Mouse (Mus musculus) adrenal gland, postnatal 10 days (tissue): ENCODE results near the gene Cysrt1. TPM values are rescaled to one million over a fixed set of nuclear protein-coding genes. Genes with fewer than 3 reads are reported as not detected.

Experiments used
- DNase-seq: peaks from one replicate; pipeline ENCODE4 v3.0.0; 2021; ENCODE audit warnings: mixed read lengths
- total RNA-seq, 2 experiments: library from RNA; stranded (reverse); gene quantifications; 2 replicates each; pipeline ENCODE4 v1.2.3; 2021

The Cysrt1 gene
- total RNA-seq, 2 experiments from 2014 or later: not detected

DNA sequence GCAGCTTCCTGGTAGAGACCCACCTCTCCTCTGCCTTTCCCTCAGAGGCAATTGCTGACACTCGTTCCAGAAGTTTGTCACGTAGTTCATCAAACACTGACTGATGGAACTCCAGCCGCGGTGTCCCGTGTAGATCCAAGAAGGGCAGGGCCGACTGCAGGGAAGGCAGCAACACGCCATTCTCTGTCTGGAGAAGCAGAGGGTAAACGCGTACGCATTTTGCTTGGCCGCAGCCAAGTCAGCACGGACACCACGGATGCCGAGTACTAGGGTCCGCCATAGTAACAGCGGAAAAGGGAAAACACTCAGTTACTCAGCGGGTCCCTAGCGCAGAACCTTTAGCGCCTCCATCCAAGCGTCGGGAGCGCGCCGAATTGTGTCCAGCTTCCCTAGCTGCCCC lies 31.6 kb downstream of the Cysrt1 start:
- DNase-seq: no peak

DNA sequence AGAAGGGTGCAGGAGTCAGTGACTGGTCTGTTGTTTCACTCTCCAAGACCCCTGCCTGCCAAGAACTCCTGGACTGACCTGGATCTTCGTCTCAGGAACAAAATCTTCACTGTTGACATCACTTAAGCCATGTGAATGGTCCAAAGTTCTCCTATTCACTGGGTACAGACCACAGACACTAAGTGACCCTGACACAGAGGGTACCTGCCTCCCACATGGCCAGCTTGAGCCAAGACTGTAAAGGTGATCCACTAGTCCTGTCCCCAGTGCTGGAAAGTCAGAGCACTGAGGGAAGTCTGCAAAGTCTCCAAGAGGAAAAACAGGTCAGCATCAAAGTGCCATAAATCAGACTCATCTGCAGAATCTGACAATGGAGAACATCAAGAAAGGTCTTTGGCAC lies 34.7 kb downstream of the Cysrt1 start:
- DNase-seq: no peak

DNA sequence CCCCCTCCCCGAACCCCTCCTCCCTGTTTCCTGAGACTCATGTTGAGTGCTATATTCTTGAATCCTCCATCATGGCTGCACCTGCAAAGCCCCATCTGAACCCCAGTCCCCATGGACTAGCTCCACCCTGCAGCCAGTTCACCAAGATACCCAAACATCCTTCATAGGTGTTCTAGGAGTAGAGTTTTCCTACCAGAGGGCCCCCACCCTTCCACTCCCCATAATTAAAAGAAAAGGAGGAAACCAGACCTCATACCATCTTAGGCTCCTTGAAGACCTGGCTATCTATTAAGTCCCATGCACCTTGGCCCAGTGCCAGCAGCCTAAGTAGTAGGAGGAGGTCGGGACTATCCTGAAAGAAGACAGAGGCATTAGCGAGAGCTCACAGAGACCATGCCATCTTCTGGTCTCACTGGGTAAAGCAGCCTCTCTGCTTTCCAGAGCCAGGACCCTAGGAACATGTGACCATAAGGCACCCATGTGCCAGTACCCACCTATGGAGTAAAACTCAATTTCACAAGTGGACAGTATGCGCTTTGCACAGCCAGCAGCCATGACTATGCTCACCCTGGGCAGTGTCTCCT lies 38.5 kb downstream of the Cysrt1 start:
- no peak for DNase-seq

- DNase-seq: no peak
Measured at GRCm38 (mm10) chr2:25200631-25201030, 41.6 kb downstream of the Cysrt1 start.

GRCm38 (mm10) chr2:25197946-25198345 lies 44.3 kb downstream of the Cysrt1 start:
- DNase-seq: no peak

DNA sequence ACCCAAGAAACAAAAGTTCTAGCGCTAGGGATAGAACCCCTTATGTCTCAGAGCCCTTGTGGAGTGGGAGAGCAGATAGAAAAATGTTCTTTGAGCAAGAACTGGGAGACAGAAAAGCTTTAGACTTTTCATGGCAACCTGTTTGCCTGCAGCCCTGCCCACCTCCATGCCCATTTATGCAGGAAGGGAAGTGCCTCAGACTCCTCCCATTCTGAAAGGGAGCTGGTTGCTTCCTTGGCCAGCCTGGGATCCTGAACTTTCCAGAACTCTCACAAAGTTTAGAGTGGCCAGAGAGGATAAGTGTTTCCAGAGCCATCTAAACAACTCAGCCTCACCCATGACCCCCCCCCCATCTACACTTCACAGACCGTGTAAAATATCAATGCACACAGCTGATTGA lies 45.1 kb downstream of the Cysrt1 start:
- DNase-seq: no peak

- DNase-seq: peak; percentile 87
Measured at GRCm38 (mm10) chr2:25196172-25196954, 45.9 kb downstream of the Cysrt1 start, which contains the start of gene Tor4a. TSS of gene Tor4a (minus strand) at chr2:25196886.

DNA sequence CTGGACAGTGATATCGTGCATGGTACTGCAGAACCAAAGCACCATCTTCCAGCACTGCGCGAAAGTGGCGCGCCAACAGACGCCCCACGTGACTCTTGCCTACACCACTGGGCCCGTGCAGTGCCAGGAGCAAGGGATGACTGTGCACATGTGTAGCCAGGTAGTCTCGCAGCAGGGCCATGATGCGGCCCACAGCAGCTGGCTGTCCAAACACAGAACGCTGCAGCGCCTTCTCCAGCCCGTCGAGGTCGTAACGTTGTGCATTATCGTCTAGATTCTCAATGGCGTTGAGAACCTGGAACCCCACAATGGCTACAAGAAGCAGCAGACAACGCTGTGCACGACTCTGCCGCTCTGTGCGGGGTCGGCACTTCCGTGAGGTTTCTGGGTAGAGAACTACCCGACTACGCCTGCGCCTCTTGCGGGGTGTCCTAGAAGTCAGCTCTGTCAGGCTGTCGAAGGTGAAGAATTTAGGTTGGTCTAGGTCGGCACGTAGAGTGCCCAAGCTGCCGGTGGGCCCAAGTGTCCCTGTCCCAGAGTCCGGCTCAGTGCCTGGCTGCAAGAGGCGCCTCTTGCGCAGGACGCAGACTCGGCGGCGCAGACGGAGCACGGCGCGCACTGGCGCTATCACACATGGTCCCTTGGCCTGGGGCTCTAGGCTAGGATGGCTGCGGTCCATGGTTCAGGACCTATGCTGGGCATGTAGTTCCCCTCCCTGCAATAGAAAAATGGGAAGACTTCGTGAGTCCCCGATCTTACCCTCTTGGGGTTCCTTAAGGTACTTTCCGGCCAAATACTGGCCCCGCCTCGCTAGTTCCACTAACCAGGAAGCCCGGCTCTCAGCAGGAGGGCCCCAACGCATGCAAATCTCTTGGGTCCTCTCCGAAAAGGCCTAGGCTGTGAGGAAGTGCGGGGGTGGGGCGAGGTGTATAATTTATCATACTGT lies 46.8 kb downstream of the Cysrt1 start:
- peak; percentile 79 for DNase-seq

DNA sequence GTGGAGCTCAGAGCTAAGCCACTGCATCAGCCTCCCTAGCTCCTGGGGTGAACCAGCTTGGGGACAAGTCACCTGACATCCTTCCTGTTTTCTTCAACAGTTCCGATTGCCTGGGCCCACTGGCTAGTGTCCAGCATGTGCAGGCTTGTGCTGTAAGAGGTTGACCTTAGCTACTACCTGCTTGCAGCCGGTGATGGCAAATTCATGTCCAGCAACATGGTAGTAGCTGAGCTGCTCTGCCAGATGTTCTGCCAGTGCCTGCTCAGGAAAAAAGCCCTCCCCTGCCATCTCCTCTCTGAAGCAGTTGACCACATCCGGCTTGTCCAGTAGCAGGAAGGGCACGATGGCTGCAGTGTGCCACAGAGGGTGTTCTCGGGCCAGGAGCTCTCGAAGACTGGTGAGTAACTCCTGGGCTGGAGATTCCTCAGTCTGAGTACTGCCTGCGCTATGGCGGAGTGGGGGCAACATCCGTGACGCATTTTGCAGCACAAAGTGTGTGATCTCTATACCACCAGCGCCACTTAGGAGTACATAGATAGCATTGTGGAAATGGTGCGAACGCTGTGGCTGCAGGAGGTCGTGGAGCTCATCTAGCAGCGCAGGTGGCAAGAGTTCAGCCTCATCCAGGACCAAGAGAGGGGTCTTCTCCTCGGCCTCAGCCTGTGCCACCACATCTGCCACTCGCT lies 47.6 kb downstream of the Cysrt1 start:
- DNase-seq: no peak

DNA sequence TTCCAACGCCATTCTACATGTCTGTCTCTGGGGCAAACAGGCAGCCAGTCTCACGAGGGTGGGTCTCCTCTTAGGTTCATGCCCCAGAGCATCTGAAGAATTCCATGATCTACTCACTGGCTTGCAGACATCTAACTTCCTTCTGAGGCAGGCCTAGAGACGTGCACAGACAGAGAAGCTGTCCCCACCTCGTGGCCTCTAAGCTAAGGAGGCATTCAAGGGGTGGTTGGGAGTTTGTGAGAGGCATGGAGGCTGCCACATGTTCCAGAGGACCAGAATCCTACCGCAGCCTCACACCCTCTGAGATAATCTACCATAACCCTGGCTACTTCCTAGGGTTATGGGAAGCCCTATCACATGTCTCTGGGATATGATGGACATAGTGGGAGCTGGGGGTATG lies 48.2 kb downstream of the Cysrt1 start:
- no peak for DNase-seq

- DNase-seq: peak; percentile 85
Measured at GRCm38 (mm10) chr2:25193330-25193770, 48.9 kb downstream of the Cysrt1 start.

Other genes with a start within 250 kb of the Cysrt1 start
- gene Nsmf, start 188.1 kb downstream of the Cysrt1 start, total RNA-seq: 10 to 100 TPM; 53.4 to 68.3 TPM
- 1 to 10 TPM; 7.0 to 9.7 TPM for gene Entpd8, start 162.1 kb downstream of the Cysrt1 start, total RNA-seq
- not detected for gene Noxa1, start 147.3 kb downstream of the Cysrt1 start, total RNA-seq
- 10 to 100 TPM; 15.1 to 15.5 TPM for gene Nrarp, start 61.7 kb downstream of the Cysrt1 start, total RNA-seq
- gene Tor4a, start 45.6 kb downstream of the Cysrt1 start, total RNA-seq: 10 to 100 TPM; 13.9 to 19.5 TPM
- gene Nelfb, start 31.0 kb downstream of the Cysrt1 start, total RNA-seq: 10 to 100 TPM; 46.3 to 48.8 TPM
- not detected for gene Stpg3, start 27.8 kb downstream of the Cysrt1 start, total RNA-seq
- not detected for gene Fam166a, start 23.7 kb downstream of the Cysrt1 start, total RNA-seq
- 100 to 1,000 TPM; 264 to 293 TPM for gene Tubb4b, start 17.8 kb downstream of the Cysrt1 start, total RNA-seq
- not detected for gene Slc34a3, start 8.1 kb downstream of the Cysrt1 start, total RNA-seq
- not detected for gene Rnf224, start 5.7 kb downstream of the Cysrt1 start, total RNA-seq
- gene Rnf208, start 197 bp downstream of the Cysrt1 start, total RNA-seq: 1 to 10 TPM; 6.4 to 7.3 TPM
- 1 to 10 TPM; 2.3 to 3.3 TPM for gene AL732309.1, start 4.4 kb upstream of the Cysrt1 start, total RNA-seq
- 10 to 100 TPM; 27.7 to 31.0 TPM for gene Tmem203, start 13.0 kb upstream of the Cysrt1 start, total RNA-seq
- gene Tprn, start 20.2 kb upstream of the Cysrt1 start, total RNA-seq: 10 to 100 TPM; 11.2 to 11.4 TPM
- gene Ssna1, start 30.0 kb upstream of the Cysrt1 start, total RNA-seq: 10 to 100 TPM; 48.0 to 52.2 TPM
- gene Anapc2, start 30.0 kb upstream of the Cysrt1 start, total RNA-seq: 10 to 100 TPM; 61.0 to 73.1 TPM
- gene Tmem210, start 45.7 kb upstream of the Cysrt1 start, total RNA-seq: not detected
- not detected for gene Lrrc26, start 47.5 kb upstream of the Cysrt1 start, total RNA-seq
- gene Grin1, start 76.7 kb upstream of the Cysrt1 start, total RNA-seq: 1 to 10 TPM; 7.3 to 9.6 TPM
- gene Man1b1, start 89.9 kb upstream of the Cysrt1 start, total RNA-seq: 10 to 100 TPM; 41.5 to 41.9 TPM
- 10 to 100 TPM; 15.4 to 19.1 TPM for gene Dpp7, start 113.9 kb upstream of the Cysrt1 start, total RNA-seq
- gene Uap1l1, start 123.2 kb upstream of the Cysrt1 start, total RNA-seq: 10 to 100 TPM; 11.2 to 11.8 TPM
- 1 to 10 TPM; 3.3 to 5.3 TPM for gene Sapcd2, start 129.9 kb upstream of the Cysrt1 start, total RNA-seq
- 10 to 100 TPM; 11.7 to 15.1 TPM for gene Entpd2, start 153.4 kb upstream of the Cysrt1 start, total RNA-seq
- 10 to 100 TPM; 67.8 to 83.9 TPM for gene Npdc1, start 156.9 kb upstream of the Cysrt1 start, total RNA-seq
- 1 to 10 TPM in 1 of 2 experiments, under 1 TPM in 1; 0.67 to 1.1 TPM for gene Fut7, start 180.8 kb upstream of the Cysrt1 start, total RNA-seq
- 10 to 100 TPM; 21.1 to 27.4 TPM for gene Abca2, start 186.3 kb upstream of the Cysrt1 start, total RNA-seq
- gene Clic3, start 214.4 kb upstream of the Cysrt1 start, total RNA-seq: under 1 TPM; 0.90 to 0.91 TPM
- 10 to 100 TPM; 33.1 to 42.3 TPM for gene Paxx, start 218.6 kb upstream of the Cysrt1 start, total RNA-seq
- gene Ptgds, start 227.6 kb upstream of the Cysrt1 start, total RNA-seq: 1 to 10 TPM; 3.8 to 3.9 TPM